8 mouse cellular contexts compared by ENCODE assay signal in the genomic region with DNA sequence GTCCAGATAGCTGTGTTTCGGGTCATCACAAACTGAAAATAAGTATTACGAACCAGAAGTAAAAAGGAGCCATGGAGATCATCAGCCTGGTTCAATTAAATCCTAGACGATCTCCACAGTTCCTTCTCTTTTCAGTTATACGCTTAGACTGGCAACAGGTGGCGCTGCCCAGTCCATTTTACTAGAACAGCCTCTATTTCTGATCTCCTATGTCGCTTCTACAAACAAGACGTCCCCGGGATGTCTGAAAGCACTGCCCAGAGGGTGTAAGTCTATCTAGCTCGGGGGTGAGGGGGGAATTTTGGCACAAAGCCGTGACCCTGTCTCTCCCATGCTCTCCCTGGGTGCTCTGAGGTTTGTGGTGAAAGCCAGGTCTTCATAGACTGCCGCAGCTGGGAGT. TPM values are rescaled to one million over a fixed set of nuclear protein-coding genes. Genes with fewer than 3 reads are reported as not detected.
A peak's percentile ranks its signal among the peaks of the same experiment; 100 is the strongest.
DNase-seq lines count a peak whose midpoint lies in the region; ATAC-seq and TF ChIP-seq lines count a peak whose summit lies in the region.

No protein-coding gene starts in this region.

- H3K4me2 ChIP-seq in forebrain, embryonic 15.5 days (replicated peaks): peak overlapping the region; percentile 43
- peak overlapping the region; percentile 55 for H3K4me2 ChIP-seq in lung, postnatal 0 days (replicated peaks; ENCODE audit: low read depth, low read length)

- H3K27ac ChIP-seq in brown adipose tissue, adult 24 weeks (replicated peaks; ENCODE audit: low read depth, low read length): no peak overlapping the region
- no peak overlapping the region for H3K27ac ChIP-seq in forebrain, embryonic 15.5 days (replicated peaks)
- no peak overlapping the region for H3K27ac ChIP-seq in hindbrain, embryonic 10.5 days
- no peak overlapping the region for H3K27ac ChIP-seq in lung, postnatal 0 days (ENCODE audit: low read length)

- H3K27me3 ChIP-seq in forebrain, embryonic 15.5 days: no peaks in the 10 kb centered on the region
- peaks cover 16% of the 10 kb centered on the region for H3K27me3 ChIP-seq in hindbrain, embryonic 10.5 days (ENCODE audit: insufficient read depth, poor library complexity, severe bottlenecking)
- H3K27me3 ChIP-seq in lung, postnatal 0 days (replicated peaks; ENCODE audit: insufficient read depth, low read length): no peaks in the 10 kb centered on the region

- 18% methylated on average over 11 of the region's 11 CpGs for WGBS in forebrain, embryonic 15.5 days
- WGBS in hindbrain, embryonic 10.5 days: 21% methylated on average over 11 of the region's 11 CpGs
- WGBS in lung, postnatal 0 days: 18% methylated on average over 11 of the region's 11 CpGs

- H3K9ac ChIP-seq in forebrain, embryonic 15.5 days (replicated peaks): no peak overlapping the region
- no peak overlapping the region for H3K9ac ChIP-seq in lung, postnatal 0 days (replicated peaks; ENCODE audit: low read depth)

- peak; percentile 42 for DNase-seq in MEL-GATA-1-ER (ENCODE audit: extremely low read depth, low read depth)
- DNase-seq in hindbrain, embryonic 10.5 days (ENCODE audit: low spot score): peak; percentile 62
- peak; percentile 34 to 62 for DNase-seq in layer of hippocampus, adult 8-10 months (ENCODE audit: low spot score in 2 of 2)
- DNase-seq in lung, postnatal 0 days (ENCODE audit: low spot score): peak; percentile 87
- peak; percentile 73 for DNase-seq in retina, postnatal 1 day
- DNase-seq in urinary bladder, adult 18-20 months (ENCODE audit: low spot score in 2 of 2): no peak

- peak; percentile 23; the same call in 1 of the 2 replicates for TF ChIP-seq EP300 in lung, postnatal 0 days (IDR thresholded peaks at IDR 0.05)

- no peaks in the 10 kb centered on the region for H3K36me3 ChIP-seq in forebrain, embryonic 15.5 days
- H3K36me3 ChIP-seq in hindbrain, embryonic 10.5 days: no peaks in the 10 kb centered on the region
- H3K36me3 ChIP-seq in lung, postnatal 0 days (ENCODE audit: insufficient read depth, low read length): no peaks in the 10 kb centered on the region

- H3K4me3 ChIP-seq in brown adipose tissue, adult 24 weeks (ENCODE audit: insufficient read depth, low read depth, low read length): peak overlapping the region; percentile 26; the same call in 1 of the 2 replicates
- peak overlapping the region; percentile 22 for H3K4me3 ChIP-seq in forebrain, embryonic 15.5 days
- peak overlapping the region; percentile 37 for H3K4me3 ChIP-seq in hindbrain, embryonic 10.5 days
- no peak overlapping the region for H3K4me3 ChIP-seq in lung, postnatal 0 days (ENCODE audit: low read depth, low read length)

- peak; percentile 80 for TF ChIP-seq CTCF in lung, postnatal 0 days (IDR thresholded peaks at IDR 0.05)

- ATAC-seq in forebrain, embryonic 15.5 days (replicated peaks): no peak
- peak; percentile 73 for ATAC-seq in lung, postnatal 0 days

- no peaks in the 10 kb centered on the region for H3K9me3 ChIP-seq in forebrain, embryonic 15.5 days
- no peaks in the 10 kb centered on the region for H3K9me3 ChIP-seq in hindbrain, embryonic 10.5 days
- no peaks in the 10 kb centered on the region for H3K9me3 ChIP-seq in lung, postnatal 0 days (ENCODE audit: low read length)

- H3K4me1 ChIP-seq in brown adipose tissue, adult 24 weeks (ENCODE audit: control insufficient read depth, insufficient read depth, insufficient read length, low read length): no peaks in the 10 kb centered on the region; the same call in 1 of the 2 replicates
- no peaks in the 10 kb centered on the region for H3K4me1 ChIP-seq in forebrain, embryonic 15.5 days
- peaks cover 14% of the 10 kb centered on the region for H3K4me1 ChIP-seq in hindbrain, embryonic 10.5 days (replicated peaks)
- no peaks in the 10 kb centered on the region; the same call in 1 of the 2 replicates for H3K4me1 ChIP-seq in lung, postnatal 0 days (ENCODE audit: insufficient read depth, low read depth, low read length)

RNA-seq across cellular contexts. Expression of a gene that starts 37.8 kb away (rescaled TPM):
- 84.4 and 166 TPM in 2 replicates for polyA plus RNA-seq in brown adipose tissue, adult 24 weeks (2012; ENCODE audit: insufficient read depth, insufficient read length, missing spikeins)
- polyA plus RNA-seq in forebrain, embryonic 15.5 days (2015; fragmentation: Nextera tagmentation; extraction: Ambion mirVana): 85.3 and 92.8 TPM in 2 replicates
- polyA plus RNA-seq in hindbrain, embryonic 10.5 days (2016; fragmentation: Nextera tagmentation; extraction: Ambion mirVana): 240 and 270 TPM in 2 replicates
- total RNA-seq in layer of hippocampus, adult 8-10 months (2022): 10 to 100 TPM; 70.0 to 98.9 (median 81.6) TPM
- 170 and 183 TPM in 2 replicates for polyA plus RNA-seq in lung, postnatal 0 days (2015; fragmentation: Nextera tagmentation; extraction: Ambion mirVana)

RNA-seq across cellular contexts. Expression of a gene that starts 41.3 kb away (rescaled TPM):
- polyA plus RNA-seq in brown adipose tissue, adult 24 weeks (2012; ENCODE audit: insufficient read depth, insufficient read length, missing spikeins): 2.9 TPM in 2 replicates
- 1.5 and 1.7 TPM in 2 replicates for polyA plus RNA-seq in forebrain, embryonic 15.5 days (2015; fragmentation: Nextera tagmentation; extraction: Ambion mirVana)
- 1.2 and 1.5 TPM in 2 replicates for polyA plus RNA-seq in hindbrain, embryonic 10.5 days (2016; fragmentation: Nextera tagmentation; extraction: Ambion mirVana)
- total RNA-seq in layer of hippocampus, adult 8-10 months (2022): 1 to 10 TPM; 3.7 to 4.5 (median 4.3) TPM
- polyA plus RNA-seq in lung, postnatal 0 days (2015; fragmentation: Nextera tagmentation; extraction: Ambion mirVana): 15.2 and 16.0 TPM in 2 replicates

Comparison
In these comparisons a context has a peak if more than half of its experiments do, and no peak if none do; other contexts are left out.
1. DNase-seq: peak in MEL-GATA-1-ER (single experiment), hindbrain, embryonic 10.5 days (single experiment), layer of hippocampus, adult 8-10 months (2 of 2), lung, postnatal 0 days (single experiment) and retina, postnatal 1 day (single experiment); none in urinary bladder, adult 18-20 months (0 of 2).